Mouse (Mus musculus): ENCODE measurements around the gene Taar9.
"Not testable (repeated sequence)": the region's sequence is repeated elsewhere in the genome, so short reads cannot be mapped to it uniquely, and the experiment has no call there.

Taar9 gene

DNA sequence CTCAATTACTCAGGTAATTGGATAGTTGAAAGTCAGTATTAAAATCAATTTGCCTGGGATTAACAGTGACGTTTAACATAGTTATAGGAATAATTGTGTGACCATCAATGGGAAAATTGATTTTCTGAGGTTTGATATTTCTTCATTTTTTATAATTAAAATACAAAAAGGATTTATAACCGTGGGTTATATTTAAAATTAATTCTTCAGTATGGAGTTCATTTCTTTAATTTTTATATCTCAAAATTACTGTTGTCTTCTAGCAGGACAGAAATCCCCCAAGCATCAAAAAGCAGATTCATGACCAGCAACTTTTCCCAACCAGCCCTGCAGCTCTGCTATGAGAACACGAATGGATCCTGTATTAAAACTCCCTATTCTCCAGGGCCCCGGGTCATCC, 33.1 kb downstream of the Taar9 start, which contains the start of gene Taar8a:
Taar8a (plus strand) TSS at position 301 of the 400 bp plus-strand sequence.
- not testable (repeated sequence) for DNase-seq (ENCODE audit: inconsistent ontology term)

DNA sequence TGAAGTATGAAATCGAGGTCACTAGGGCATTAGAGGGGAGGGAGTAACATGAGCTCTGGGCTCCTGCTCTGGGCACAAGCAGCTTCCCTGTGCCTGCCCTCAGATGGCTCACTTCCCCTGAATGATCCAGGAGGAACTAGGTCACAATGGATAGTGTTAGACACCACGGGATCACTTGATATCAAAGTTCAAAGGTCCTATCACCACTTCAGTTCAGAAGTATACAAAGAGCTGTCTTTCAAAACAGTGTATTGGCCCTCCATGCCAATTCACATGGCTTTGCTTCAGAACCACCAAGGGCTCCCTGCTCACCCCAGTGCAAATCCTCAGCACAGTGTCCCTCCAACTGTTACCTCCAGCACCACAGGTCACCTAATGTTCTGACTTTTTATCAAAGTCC, 34.6 kb downstream of the Taar9 start:
- not testable (repeated sequence) for DNase-seq (ENCODE audit: inconsistent ontology term)

DNA sequence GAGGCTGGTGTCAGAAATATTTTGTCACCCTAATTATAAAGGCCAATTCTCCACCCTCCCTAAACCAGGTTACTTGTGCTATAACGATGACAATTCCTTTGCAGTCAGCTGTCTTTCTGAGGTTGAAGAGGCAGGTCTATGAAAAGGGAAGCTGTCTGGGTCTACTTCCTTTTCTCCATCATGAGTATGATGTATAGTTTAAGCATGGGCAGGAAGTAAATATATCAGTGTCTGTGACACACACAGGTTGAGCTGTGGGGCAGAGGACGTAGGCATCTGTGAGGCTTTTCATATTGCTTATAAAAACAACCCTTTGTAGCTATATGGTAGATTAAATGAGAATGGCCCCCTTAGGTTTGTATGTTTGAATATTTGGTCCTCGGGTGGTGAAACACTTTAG, 50.3 kb downstream of the Taar9 start:
- DNase-seq (ENCODE audit: inconsistent ontology term): no peak

All from Muller cell, postnatal 12 days (primary cell).